ENCODE assay signal across 37 mouse cellular contexts in the genomic region with DNA sequence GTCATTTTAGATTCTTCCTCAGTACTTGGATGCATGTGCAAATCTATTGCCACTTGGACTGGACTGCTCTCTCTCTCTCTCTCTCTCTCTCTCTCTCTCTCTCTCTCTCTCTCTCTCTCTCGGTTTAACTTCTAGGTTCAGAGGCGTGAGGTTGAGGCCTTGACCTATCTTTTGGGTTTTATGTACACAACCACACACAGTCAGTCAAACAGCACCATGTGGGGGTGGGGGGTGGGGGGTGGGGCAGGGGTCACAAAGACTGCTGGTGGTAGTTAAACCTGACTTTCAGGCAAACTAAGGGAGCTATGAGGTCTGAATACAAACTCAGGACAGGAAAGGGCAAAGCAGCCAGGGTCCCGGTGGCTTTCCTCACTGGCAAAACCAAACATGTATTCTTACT. TPM values are rescaled to one million over a fixed set of nuclear protein-coding genes. Genes with fewer than 3 reads are reported as not detected.
"Had no signal": no experiment of that assay in that cellular context is flagged by ENCODE, and none has a peak within 500 bp of the region (broad histone marks: within the 10 kb centered on the region; RNA-seq: fewer than 3 reads in every experiment).

No protein-coding gene starts in this region.

- H3K4me3 ChIP-seq: gastrocnemius, adult 2 months; heart, embryonic 10.5 days; heart, embryonic 12.5 days; hindbrain, embryonic 10.5 days; hindbrain, embryonic 12.5 days; intestine, embryonic 15.5 days; limb, embryonic 10.5 days; limb, embryonic 12.5 days had no signal

- H3K9ac ChIP-seq: heart, embryonic 12.5 days; hindbrain, embryonic 12.5 days; hindbrain, embryonic 14.5 days; intestine, embryonic 15.5 days; limb, embryonic 12.5 days had no signal

- H3K4me2 ChIP-seq: heart, embryonic 12.5 days; hindbrain, embryonic 12.5 days; hindbrain, embryonic 14.5 days; intestine, embryonic 15.5 days; limb, embryonic 12.5 days had no signal

- ATAC-seq: hindbrain, embryonic 16.5 days; inflammation-experienced regulatory T-cells, adult 6 months; intestine, embryonic 15.5 days; intestine, postnatal 0 days had no signal

- H3K4me1 ChIP-seq: heart, embryonic 10.5 days; heart, embryonic 12.5 days; intestine, embryonic 15.5 days; limb, embryonic 10.5 days; limb, embryonic 12.5 days had no signal

- H3K9me3 ChIP-seq: heart, embryonic 10.5 days; heart, embryonic 12.5 days; hindbrain, embryonic 10.5 days; hindbrain, embryonic 12.5 days; intestine, embryonic 15.5 days; limb, embryonic 10.5 days; limb, embryonic 12.5 days had no signal

- H3K27me3 ChIP-seq: heart, embryonic 12.5 days; intestine, embryonic 15.5 days had no signal

- H3K27ac ChIP-seq: gastrocnemius, adult 2 months; heart, embryonic 10.5 days; hindbrain, embryonic 10.5 days; hindbrain, embryonic 12.5 days; hindbrain, embryonic 14.5 days; intestine, embryonic 15.5 days; limb, embryonic 10.5 days; limb, embryonic 12.5 days had no signal

- DNase-seq: gastrocnemius, adult 2 months; gastrocnemius, postnatal 10 days; gastrocnemius, postnatal 25 days; heart, adult 18-20 months; heart, postnatal 10 days; heart, postnatal 4 days; kidney, adult 18-20 months; kidney, adult 8-10 months; kidney, postnatal 10 days; kidney, postnatal 25 days; kidney, postnatal 4 days; layer of hippocampus, adult 9-11 months; layer of hippocampus, postnatal 36 days had no signal

RNA-seq across cellular contexts. Expression of a gene that starts 56.8 kb away (rescaled TPM):
- total RNA-seq: gastrocnemius, adult 2 months; gastrocnemius, postnatal 10 days; gastrocnemius, postnatal 25 days; gastrocnemius, postnatal 4 days; granulocyte monocyte progenitor cell, adult 5-6 weeks; heart, adult 18-20 months; heart, adult 8-10 months; heart, postnatal 10 days; heart, postnatal 25 days; heart, postnatal 4 days; layer of hippocampus, adult 18-20 months; layer of hippocampus, adult 8-10 months; layer of hippocampus, postnatal 14 days; layer of hippocampus, postnatal 36 days; left cerebral cortex, adult 18-20 months; left cerebral cortex, adult 8-10 months; left cerebral cortex, postnatal 10 days; left cerebral cortex, postnatal 25 days had no signal
- polyA plus RNA-seq: heart, embryonic 14.5 days; limb, embryonic 12.5 days; liver, adult 2 months had no signal
